Mouse (Mus musculus) kidney, postnatal 14 days (tissue): ENCODE measurements around the gene Nars2.
"Not testable (repeated sequence)": the region's sequence is repeated elsewhere in the genome, so short reads cannot be mapped to it uniquely, and the experiment has no call there.

ENCODE experiments used
- DNase-seq: peaks from one replicate; pipeline ENCODE4 v3.0.0; 2022; ENCODE audit warnings: mixed read lengths

Nars2 gene

GRCm38 (mm10) chr7:96951281-96952051 is at the start of gene Nars2:
TSS of gene Nars2 (plus strand) at chr7:96951505.
- peak; percentile 94 for DNase-seq

- no peak for DNase-seq
These were observed 49.1 kb upstream of the Nars2 start for GRCm38 (mm10) chr7:96902183-96902582.

- DNase-seq: no peak
These were observed 48.0 kb upstream of the Nars2 start for GRCm38 (mm10) chr7:96903088-96903985.

GRCm38 (mm10) chr7:96904442-96904841 is 46.9 kb upstream of the Nars2 start:
- DNase-seq: no peak

GRCm38 (mm10) chr7:96904936-96905335 is 46.4 kb upstream of the Nars2 start:
- DNase-seq: no peak

GRCm38 (mm10) chr7:96905422-96905821 is 45.9 kb upstream of the Nars2 start:
- no peak for DNase-seq

GRCm38 (mm10) chr7:96906216-96906615 is 45.1 kb upstream of the Nars2 start:
- DNase-seq: no peak

- no peak for DNase-seq
These were observed 43.2 kb upstream of the Nars2 start for GRCm38 (mm10) chr7:96907971-96908680.

GRCm38 (mm10) chr7:96909856-96910255 is 41.4 kb upstream of the Nars2 start:
- DNase-seq: peak; percentile 39

GRCm38 (mm10) chr7:96910310-96910960 is 40.9 kb upstream of the Nars2 start:
- no peak for DNase-seq

GRCm38 (mm10) chr7:96914031-96914430 is 37.3 kb upstream of the Nars2 start:
- DNase-seq: peak; percentile 87

GRCm38 (mm10) chr7:96915452-96916105 is 35.7 kb upstream of the Nars2 start:
- peak; percentile 80 for DNase-seq

GRCm38 (mm10) chr7:96920447-96921095 is 30.7 kb upstream of the Nars2 start:
- no peak for DNase-seq

- DNase-seq: no peak
These were observed 28.4 kb upstream of the Nars2 start for GRCm38 (mm10) chr7:96922927-96923326.

- DNase-seq: no peak
These were observed 7.5 kb upstream of the Nars2 start for GRCm38 (mm10) chr7:96943715-96944377.

GRCm38 (mm10) chr7:96946501-96946900 is 4.8 kb upstream of the Nars2 start:
- DNase-seq: not testable (repeated sequence)

GRCm38 (mm10) chr7:96952094-96952493 is 789 bp downstream of the Nars2 start:
- no peak for DNase-seq

- no peak for DNase-seq
These were observed 7.9 kb downstream of the Nars2 start for GRCm38 (mm10) chr7:96959168-96959567.

- no peak for DNase-seq
These were observed 15.9 kb downstream of the Nars2 start for GRCm38 (mm10) chr7:96967188-96967587.

GRCm38 (mm10) chr7:96970359-96970758 is 19.1 kb downstream of the Nars2 start:
- peak; percentile 44 for DNase-seq
